Mouse (Mus musculus) kidney, postnatal 14 days (tissue): ENCODE results near the gene B4galt4.
"Not testable (repeated sequence)": the region's sequence is repeated elsewhere in the genome, so short reads cannot be mapped to it uniquely, and the experiment has no call there.

ENCODE experiments used
- DNase-seq: peaks from one replicate; pipeline ENCODE4 v3.0.0; 2022; ENCODE audit warnings: mixed read lengths

The B4galt4 gene

DNA sequence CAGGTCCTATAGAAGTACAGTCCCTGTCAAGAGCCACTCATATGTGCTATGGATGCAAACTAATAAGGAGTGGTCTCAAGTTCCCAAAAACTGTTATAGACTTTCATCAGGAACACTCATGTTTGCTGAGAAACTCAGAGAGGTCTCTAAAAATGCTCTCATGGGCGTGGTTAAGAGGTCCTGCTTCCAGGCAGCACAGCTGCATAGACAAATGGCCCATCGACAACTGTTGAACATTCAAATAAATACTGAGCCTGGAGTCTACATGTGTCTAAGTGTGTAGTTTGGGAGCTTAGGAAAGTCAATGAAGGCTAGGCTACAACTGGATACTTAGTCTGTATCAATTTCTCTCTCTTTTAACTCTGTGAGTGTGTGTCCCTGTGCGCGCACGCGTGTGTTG is 29.1 kb downstream of the B4galt4 start:
- DNase-seq = no peak

DNA sequence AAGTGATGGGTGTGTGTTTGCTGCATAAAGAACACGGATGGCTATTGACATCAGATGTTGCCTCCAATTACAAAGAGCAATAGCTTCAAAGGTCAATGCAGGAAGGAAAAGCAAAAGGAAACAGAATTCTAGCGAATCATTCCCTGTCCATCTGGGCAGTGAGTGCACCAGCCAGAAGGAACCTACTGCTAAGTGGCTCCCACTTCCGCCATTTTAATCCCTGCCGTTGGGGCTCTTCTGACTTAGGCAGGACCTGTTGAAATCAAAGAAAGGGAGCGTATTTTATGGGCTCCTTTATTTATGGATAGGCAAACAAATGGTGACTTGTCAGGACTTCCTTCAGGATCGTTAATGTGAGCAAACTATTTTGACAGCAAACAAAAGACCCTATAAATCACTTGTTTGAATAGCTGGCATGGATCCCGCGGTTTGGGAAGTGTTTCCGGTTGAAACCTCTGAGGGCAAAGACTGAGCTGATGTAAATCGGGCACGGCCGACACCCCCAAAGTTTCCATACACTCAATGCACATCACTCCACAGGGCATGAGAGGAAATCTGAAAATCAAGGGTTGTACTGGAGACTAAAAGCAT is 30.9 kb downstream of the B4galt4 start:
- DNase-seq = peak; percentile 46

DNA sequence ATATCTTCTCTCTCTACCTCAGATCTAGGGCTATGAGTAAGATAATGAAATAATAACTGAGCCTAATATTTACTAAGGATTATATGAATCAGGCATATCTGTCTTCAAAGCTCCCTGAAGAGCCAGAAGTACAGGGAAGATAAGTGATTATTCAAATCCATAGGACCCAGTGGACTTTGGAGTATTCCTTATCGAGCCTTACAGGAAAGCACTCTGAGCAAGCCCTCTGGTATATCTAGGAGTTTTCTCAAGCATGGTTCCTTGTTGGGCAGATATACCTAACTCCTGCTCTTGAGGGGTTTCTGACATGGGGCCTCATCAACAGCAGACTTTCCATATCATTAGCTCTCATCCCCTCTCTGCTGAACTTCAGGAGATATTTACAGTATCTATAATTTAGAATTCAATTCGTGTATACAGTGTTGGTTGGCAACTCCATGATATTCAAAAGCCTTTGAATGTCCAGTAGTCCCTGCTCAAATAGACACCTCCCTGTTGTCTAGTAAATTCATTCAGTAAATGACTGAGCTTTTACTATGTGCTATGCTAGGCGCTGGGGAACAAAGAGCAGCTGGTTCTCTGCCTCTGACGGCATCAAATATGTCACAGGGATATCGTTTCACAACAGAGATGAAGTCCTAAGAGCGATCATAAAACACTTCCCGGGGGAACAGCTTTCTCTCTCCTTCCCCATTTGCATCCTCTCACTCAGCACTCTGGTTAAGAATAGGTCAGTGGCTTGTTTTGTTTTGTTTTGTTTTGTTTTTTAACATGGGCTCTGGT is 33.1 kb downstream of the B4galt4 start:
- no peak for DNase-seq

DNA sequence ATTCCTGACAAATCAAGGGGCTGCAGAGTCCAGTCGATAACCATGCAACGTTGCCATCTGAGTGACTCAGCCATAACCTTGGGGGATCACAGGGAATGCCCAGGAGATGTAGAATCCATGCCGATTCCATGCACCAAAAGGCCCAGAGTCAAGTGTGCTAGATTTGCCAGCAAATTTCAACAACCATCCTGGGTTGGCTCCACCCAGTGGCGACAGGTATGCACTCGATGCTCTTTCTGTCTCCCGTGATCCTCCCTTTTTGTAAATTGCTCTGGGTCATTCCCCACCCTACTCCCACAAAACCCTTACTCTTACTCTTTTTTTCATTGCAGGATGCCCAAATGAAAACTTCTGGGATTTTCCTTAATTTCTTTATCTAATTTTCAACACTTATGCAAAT is 34.3 kb downstream of the B4galt4 start:
- DNase-seq = no peak

DNA sequence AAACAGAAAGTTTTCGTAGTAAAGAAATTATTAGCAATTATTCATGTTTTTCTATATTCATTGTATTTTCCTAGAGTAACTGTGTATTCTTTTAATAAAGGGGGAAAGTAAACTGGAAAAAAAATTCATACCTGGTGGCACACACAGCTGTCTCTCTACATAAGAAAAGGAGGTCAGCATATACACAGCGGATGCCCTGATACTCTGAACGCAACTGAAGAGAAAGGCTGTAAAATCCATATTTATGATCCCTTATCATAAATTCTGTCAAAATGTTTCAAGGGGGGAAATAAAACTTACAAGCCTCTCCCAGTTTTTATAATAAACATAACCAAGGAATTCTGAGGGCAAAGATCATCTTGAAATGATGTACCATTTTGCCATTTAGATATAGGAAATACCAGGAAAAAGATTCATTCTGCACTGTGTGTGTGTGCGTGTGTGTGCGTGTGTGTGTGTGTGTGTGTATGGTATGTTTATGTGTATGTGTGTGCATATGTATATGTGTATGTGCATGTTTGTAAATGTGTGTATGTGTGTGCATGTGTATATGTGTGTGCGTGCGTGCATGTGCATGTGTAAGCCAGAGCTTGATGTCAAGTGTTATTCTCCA is 39.0 kb downstream of the B4galt4 start:
- no peak for DNase-seq

DNA sequence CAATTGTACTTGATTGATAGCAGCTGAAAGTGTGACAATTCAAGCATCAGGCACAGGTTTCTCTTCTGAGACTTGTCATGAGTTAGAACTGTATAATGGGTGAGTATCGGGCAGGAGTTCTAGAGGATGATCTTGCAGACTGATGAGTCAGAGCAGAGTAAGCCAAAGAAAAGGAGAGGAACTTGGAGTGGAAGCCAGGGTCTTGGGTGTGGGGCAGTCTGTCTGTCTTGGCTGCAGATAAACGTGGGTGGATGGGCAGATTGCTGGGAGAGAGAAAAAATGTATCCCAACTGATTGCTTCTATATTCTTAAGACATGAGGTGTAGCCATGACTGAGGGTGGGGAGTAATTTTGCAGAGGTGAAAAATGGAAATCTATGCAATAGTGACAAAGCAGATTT is 39.9 kb downstream of the B4galt4 start:
- no peak for DNase-seq

DNA sequence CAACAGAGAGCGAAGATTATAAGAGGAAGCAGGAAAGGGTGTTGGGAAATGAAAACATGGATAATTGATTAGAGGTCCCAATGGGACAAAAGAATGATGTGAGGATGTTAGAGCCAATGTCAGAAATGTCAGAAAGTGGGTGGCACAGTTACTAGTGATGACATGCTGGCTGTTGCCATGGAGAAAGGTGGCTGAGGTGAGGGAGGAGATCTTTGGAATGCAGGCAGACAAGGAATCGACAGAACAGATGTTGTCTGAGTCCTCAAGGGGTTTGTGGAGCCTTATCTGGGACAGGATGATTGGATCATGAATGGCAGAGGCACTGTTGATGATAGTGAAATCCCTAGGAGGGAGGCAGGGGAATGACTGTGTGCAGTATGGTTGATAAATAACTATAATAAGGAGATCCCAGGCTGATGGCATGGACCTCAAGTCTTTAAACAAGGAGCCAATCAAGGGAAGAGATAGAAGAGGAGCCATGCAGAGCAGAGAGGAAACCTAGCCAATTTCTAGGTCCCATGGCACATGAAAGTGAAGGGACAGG is 40.5 kb downstream of the B4galt4 start:
- DNase-seq = no peak

DNA sequence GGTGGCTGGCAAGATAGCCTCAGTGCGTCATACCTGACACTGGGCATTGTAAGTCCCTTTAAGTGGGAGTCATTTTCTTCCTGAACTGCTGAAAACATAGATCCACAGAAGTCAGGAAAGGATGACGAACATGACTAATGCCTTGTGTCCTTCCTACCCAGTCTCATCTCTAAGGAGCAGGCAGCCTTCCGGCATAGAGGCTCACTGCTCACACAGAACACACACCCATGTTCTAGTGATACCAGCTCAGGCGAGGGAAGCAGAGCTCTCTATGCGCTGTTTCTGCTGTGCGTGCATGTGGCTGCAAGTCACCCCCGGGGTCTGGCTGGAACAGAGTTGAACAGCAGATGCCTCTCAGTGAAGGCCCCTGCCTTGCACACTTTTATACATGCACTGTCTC is 43.2 kb downstream of the B4galt4 start:
- no peak for DNase-seq

DNA sequence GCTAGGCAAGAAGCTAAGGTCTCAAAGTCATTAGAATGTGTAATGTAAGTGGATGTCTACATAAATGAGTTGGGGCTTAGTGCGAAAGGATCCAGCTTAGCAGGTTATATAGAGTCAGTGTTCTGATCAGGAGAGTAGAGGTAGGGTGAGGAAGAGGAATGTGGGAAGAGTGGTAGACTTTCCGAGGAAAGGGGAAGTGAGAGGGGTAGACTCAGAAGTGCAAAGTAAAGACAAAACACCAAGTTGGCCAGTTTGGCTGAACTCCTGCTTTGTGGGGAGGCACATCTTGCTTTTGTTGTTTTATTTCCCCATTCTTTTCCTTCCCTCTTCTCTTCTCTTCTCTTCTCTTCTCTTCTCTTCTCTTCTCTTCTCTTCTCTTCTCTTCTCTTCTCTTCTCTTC is 47.0 kb downstream of the B4galt4 start:
- DNase-seq = no peak

DNA sequence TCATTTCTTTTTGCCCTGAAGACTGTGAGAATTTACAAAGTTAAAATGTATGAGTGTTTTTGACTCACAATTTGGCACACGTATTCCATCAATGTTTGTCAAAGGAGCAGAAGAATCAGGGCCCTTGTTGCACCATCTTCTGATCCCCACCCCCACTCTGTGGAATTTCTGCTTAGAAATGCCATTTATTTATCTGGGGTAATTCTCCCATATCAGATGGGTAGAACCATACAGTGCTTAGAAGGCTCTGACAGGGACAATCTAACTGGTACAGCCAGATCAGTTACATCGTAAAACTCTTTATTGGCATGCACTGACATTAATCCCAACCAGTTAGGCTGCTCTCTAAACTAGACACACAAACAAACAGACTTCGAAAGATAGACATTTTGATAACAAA is 47.9 kb downstream of the B4galt4 start:
- DNase-seq = no peak

DNA sequence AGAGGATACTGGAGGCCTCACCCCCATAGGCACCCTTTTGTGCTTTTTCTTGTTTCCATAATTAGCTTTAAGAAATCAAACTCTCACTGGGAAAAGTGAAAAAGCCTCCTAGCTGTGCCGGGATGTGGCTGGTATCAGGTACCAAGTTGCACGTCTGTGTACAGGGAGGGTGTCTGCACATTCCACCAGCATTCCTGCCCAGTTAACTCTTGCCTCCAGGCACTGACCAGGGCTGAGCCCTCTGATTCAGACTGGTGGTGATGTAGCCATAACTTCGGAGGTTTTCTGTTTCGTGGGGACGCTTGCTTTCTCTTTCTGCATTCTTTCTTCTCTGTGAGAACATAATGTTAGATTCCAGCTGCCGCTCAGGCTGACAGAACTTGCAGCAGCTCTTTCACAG is 51.1 kb downstream of the B4galt4 start:
- DNase-seq = no peak

DNA sequence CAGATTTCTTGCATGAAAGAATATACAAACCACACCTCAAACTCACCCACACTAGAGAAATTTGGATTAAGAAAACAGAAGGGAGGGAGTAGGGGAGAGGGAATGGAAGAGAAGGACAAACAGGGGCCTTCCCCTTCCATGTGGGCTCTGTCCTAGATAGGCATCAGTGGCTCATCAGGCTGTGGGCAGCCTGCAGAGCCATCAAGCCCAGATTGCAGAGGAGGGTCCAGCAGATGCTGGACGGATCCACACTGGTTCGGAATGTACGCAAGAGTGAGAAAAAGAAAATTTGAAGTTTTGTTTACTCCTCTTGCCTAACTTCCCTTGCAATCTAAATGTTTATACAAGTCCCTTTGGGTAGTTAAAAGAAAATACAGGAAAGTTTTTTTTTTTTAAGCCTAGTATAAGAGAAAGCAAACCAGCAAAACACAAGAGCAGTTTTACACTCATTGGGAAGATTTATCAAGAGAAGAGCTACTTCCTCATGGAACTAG is 56.9 kb downstream of the B4galt4 start:
- no peak for DNase-seq

DNA sequence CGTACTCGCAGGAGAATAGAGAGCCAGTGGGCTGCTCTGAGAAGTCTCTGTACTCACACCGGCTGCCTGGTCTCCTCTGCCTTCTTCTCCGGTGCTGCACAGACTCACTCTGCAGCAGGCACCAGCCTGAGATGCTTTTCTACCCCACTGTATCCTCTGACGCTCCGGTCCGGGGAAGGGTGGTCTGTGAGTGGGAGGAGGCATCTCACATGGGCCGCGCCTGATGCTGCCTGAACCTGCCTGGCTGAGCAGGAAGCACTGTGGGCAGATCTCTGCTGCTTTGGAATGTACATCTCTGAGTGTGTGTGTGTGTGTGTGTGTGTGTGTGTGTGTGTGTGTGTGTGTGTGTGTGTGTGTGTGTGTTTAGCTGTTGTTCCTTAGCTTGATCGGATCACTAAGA is 58.0 kb downstream of the B4galt4 start, which contains the start of gene Upk1b:
Upk1b (minus strand) TSS at position 238 of the 400 bp plus-strand sequence.
- DNase-seq = no peak

DNA sequence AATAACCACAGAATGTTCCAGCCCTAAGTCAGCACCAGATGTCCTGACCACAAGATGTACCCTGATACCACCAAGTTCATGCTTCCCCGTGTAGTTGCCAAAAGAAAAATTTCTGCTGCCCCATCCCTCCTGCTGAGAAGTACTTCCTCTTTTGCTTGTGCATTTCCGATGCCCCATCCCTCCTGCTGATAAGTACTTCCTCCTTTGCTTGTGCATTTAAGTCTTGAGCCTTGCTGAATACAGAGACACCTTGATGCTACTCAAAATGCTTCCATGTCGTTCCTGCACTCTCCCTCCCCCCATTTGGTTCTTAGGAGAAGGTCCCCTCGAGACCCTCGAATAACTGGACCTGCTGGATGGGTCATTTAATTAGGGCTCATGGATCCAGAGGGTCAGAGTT is 65.7 kb downstream of the B4galt4 start:
- DNase-seq = not testable (repeated sequence)

DNA sequence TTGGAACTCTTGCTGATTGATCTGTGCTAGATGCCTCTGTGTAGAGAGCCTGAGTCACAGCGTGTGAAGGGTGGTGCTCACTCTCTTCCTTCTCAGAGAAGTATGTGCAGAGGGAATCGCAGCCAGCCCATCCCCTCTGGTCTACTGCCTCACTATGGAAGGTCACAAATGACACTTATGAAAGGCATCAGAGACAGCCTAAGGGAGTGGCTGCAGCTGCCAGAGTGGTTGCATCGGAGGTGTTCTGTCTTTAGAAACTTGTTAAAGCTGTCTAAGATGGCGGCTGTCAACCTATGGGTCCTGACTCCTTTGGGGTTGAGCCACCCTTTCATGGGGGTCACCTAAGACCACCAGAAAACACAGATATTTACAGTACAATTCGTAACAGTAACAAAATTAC is 68.1 kb downstream of the B4galt4 start:
- no peak for DNase-seq

DNA sequence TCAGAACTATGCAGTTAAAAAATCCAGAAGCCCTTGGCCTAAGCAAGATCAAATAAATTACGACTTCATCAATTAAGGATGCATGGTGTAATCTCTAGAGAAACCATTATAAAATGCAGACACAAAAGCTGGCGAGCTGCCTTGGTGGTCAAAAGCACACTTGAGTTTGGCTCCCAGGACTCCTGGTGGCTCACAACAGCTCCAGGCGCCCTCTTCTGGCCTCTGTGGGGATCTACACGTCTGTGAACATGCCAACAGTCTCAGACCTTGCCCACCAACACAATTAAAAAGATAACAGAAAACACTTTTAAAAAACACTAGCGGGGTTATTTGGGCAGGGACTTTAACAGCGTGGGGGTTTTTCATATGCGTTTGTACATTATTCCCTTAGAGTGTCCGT is 70.5 kb downstream of the B4galt4 start:
- DNase-seq = peak; percentile 76
